Mouse (Mus musculus) ES-Bruce4 (cell line): ENCODE results near the gene Dnajc8. TPM values are rescaled to one million over a fixed set of nuclear protein-coding genes. Genes with fewer than 3 reads are reported as not detected.

Experiments
- H3K27ac ChIP-seq: 2 replicates; pipeline ENCODE4 v1.5.1; 2012; ENCODE audit warnings: low read length, inconsistent platforms; ENCODE audit not compliant: insufficient read depth
- H3K27me3 ChIP-seq: 2 replicates; pipeline ENCODE4 v1.6.1; 2012; ENCODE audit warnings: mild to moderate bottlenecking, low read length, inconsistent platforms; ENCODE audit not compliant: control insufficient read depth, poor library complexity, insufficient read depth, severe bottlenecking
- H3K36me3 ChIP-seq: 2 replicates; pipeline ENCODE4 v1.6.1; 2012; ENCODE audit warnings: inconsistent platforms, mild to moderate bottlenecking, low read length, moderate library complexity; ENCODE audit not compliant: control insufficient read depth, poor library complexity, insufficient read depth, severe bottlenecking
- H3K4me1 ChIP-seq: one replicate; pipeline ENCODE4 v1.8.1; 2011; ENCODE audit warnings: low read length; ENCODE audit not compliant: control insufficient read depth, insufficient read depth
- H3K4me3 ChIP-seq: 2 replicates; pipeline ENCODE4 v1.5.1; 2011; ENCODE audit warnings: low read depth, mild to moderate bottlenecking, low read length
- H3K9ac ChIP-seq: 2 replicates; pipeline ENCODE4 v1.6.1; 2012; ENCODE audit warnings: low read depth, mild to moderate bottlenecking, inconsistent platforms; ENCODE audit not compliant: poor library complexity, severe bottlenecking
- H3K9me3 ChIP-seq: replicated peaks from 2 replicates; pipeline ENCODE4 v1.6.1; 2012; ENCODE audit warnings: mild to moderate bottlenecking, low read length, inconsistent platforms; ENCODE audit not compliant: control insufficient read depth, poor library complexity, insufficient read depth, severe bottlenecking
- CTCF ChIP-seq: IDR thresholded peaks from one replicate; pipeline ENCODE4 v1.8.1; 2011; ENCODE audit warnings: low read depth, low read length
- EP300 ChIP-seq: IDR thresholded peaks from 2 replicates; pipeline ENCODE4 v1.6.1; 2011; ENCODE audit warnings: low read depth, low read length; ENCODE audit not compliant: insufficient read depth
- POLR2A ChIP-seq: IDR thresholded peaks from one replicate; pipeline ENCODE4 v1.8.1; 2011; ENCODE audit warnings: low read length; ENCODE audit not compliant: insufficient read depth
- polyA plus RNA-seq: library from polyadenylated mRNA; stranded (reverse); fragments of >200 nt; gene quantifications from 2 replicates; pipeline ENCODE4 v1.2.4, GENCODE M21; 2011; ENCODE audit warnings: low read depth; ENCODE audit not compliant: missing spikeins, insufficient read depth, insufficient read length

The Dnajc8 gene
- polyA plus RNA-seq, 1 experiment: 348 TPM

DNA sequence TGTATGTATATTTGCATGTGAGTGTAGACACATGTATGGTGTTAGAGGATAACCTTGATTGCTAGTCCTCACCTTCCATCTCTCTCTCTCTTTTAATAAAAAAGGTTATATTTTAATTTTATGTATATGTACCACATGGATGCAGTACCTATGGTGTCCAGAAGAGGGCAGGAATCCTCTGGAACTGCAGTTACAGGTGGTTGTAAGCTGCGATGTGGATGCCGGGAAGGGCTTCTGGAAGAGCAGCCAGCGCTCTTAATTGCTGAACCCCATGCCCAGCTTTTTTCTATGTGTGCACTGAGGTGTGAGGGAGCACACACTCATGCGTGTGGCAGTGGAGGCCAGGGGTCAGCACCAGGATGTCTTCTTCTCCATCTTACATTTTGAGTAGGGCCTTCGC, 33.8 kb downstream of the Dnajc8 start:
- Histone ChIP-seq H3K27ac (no peak overlapping the region), H3K27me3 (no peaks in the 10 kb centered on the region), H3K36me3 (no peaks in the 10 kb centered on the region), H3K9me3 (no peaks in the 10 kb centered on the region), H3K9ac (no peak overlapping the region), H3K4me1 (no peaks in the 10 kb centered on the region), H3K4me3 (no peak overlapping the region)
- TF ChIP-seq EP300 (no peak), CTCF (peak; percentile 40)

DNA sequence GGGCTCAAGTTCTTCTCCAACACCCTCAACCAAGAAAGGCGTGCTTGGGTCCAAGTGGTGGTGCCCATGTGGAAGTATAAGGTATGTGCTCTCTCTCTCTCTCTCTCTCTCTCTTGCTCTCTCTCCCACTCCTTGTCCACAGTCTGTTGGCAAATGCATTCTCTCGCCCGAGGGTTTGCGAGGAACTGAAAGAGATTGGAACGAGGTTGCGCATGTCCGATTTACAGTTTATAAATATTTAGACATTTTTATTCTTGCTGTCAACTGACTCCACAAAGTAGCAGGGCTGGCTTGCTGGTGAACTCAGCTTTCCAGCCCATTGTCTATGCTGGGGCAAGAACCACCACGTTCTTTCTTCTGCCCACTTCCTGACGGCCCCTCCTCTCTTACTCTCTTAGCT, 35.8 kb downstream of the Dnajc8 start:
- Histone ChIP-seq H3K4me1 (no peaks in the 10 kb centered on the region), H3K27me3 (no peaks in the 10 kb centered on the region), H3K4me3 (no peak overlapping the region), H3K9ac (no peak overlapping the region), H3K9me3 (no peaks in the 10 kb centered on the region), H3K27ac (no peak overlapping the region), H3K36me3 (no peaks in the 10 kb centered on the region)
- TF ChIP-seq POLR2A (no peak), CTCF (no peak), EP300 (no peak)

DNA sequence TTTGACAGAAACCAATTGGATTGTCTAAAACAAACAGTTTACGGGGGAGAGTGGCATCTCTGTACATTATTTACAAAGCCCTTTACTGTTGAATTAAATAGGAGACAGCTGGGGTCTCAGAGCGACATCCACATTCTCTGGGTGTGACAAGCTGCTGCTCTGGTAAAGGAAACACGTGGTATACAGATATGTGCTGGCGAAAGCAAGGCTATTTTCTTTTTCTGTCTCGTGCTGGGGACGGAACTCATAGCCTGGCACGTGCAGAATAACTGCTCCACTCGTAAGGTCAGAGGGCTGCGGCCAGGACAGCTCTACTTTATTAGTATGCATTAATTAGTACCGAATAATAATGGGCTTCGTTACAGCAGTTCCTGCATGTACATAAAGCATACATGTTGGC, 38.0 kb downstream of the Dnajc8 start:
- Histone ChIP-seq H3K27me3 (no peaks in the 10 kb centered on the region), H3K9me3 (no peaks in the 10 kb centered on the region; the same call in 1 of the 2 replicates), H3K4me3 (no peak overlapping the region), H3K9ac (no peak overlapping the region), H3K36me3 (no peaks in the 10 kb centered on the region), H3K4me1 (no peaks in the 10 kb centered on the region), H3K27ac (no peak overlapping the region)
- TF ChIP-seq EP300 (no peak), CTCF (no peak), POLR2A (no peak)

- no peak overlapping the region for H3K9ac ChIP-seq
- H3K36me3 ChIP-seq: no peaks in the 10 kb centered on the region
- no peaks in the 10 kb centered on the region for H3K27me3 ChIP-seq
- H3K4me3 ChIP-seq: no peak overlapping the region
- TF ChIP-seq POLR2A (no peak), EP300 (no peak), CTCF (no peak)
- no peaks in the 10 kb centered on the region for H3K4me1 ChIP-seq
- H3K27ac ChIP-seq: no peak overlapping the region
- H3K9me3 ChIP-seq: no peaks in the 10 kb centered on the region; the same call in 1 of the 2 replicates
These were observed 39.5 kb downstream of the Dnajc8 start for GRCm38 (mm10) chr4:132574809-132575347.

DNA sequence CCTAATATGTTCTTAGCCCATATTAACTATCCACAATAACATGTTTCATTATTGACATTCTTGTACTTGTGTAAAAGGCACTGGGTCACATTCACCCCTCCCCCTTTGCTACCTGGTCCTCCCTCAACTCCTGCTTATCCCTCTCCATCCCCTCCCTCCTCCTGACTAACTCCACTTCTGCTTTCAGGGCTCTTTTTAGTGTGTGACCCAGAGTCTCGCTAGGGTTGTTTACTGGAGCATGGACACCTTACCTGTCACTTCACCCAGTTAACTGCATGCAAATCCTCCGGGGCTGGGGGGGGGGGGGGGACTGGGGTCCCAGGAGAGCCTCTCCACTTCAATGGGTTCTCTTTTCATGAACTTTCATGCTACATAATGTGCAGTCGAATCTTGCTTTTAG, 48.4 kb downstream of the Dnajc8 start:
- Histone ChIP-seq H3K27ac (no peak overlapping the region), H3K36me3 (no peaks in the 10 kb centered on the region), H3K9ac (no peak overlapping the region), H3K27me3 (no peaks in the 10 kb centered on the region), H3K4me3 (no peak overlapping the region), H3K4me1 (no peaks in the 10 kb centered on the region), H3K9me3 (no peaks in the 10 kb centered on the region)
- TF ChIP-seq CTCF (no peak), POLR2A (no peak)

GRCm38 (mm10) chr4:132584975-132585374, 49.6 kb downstream of the Dnajc8 start:
- Histone ChIP-seq H3K36me3 (no peaks in the 10 kb centered on the region), H3K9ac (no peak overlapping the region), H3K27me3 (no peaks in the 10 kb centered on the region), H3K4me1 (no peaks in the 10 kb centered on the region), H3K4me3 (no peak overlapping the region), H3K9me3 (no peaks in the 10 kb centered on the region), H3K27ac (no peak overlapping the region)
- TF ChIP-seq EP300: no peak
- no peak for TF ChIP-seq POLR2A
- no peak for TF ChIP-seq CTCF

DNA sequence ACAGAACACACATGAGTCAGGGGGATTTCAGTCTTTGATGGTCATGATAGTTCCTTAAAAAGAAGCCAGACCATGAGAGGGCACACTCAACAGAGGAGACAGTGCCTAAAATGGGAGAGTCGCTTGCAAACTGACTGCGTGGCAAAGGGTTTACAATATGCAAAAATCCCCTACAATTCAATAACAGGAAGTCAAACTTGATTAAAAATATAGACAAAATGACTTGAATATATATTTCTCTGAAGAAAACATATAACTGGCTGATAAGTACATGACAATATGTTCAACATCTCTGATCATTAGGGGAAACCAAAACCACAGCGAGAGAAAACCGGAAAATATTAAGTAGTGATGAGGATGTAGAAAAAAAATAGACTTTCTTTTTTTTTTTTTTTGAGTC, 50.9 kb downstream of the Dnajc8 start:
- H3K4me3 ChIP-seq: no peak overlapping the region
- H3K9ac ChIP-seq: no peak overlapping the region
- no peaks in the 10 kb centered on the region for H3K27me3 ChIP-seq
- TF ChIP-seq POLR2A (no peak), CTCF (no peak), EP300 (no peak)
- H3K9me3 ChIP-seq: no peaks in the 10 kb centered on the region
- no peak overlapping the region for H3K27ac ChIP-seq
- H3K4me1 ChIP-seq: no peaks in the 10 kb centered on the region
- no peaks in the 10 kb centered on the region for H3K36me3 ChIP-seq
